Comparison of ENCODE assay signal across 9 mouse cellular contexts in genomic region chr10:78787566-78788087, GRCm38 (mm10). TPM values are rescaled to one million over a fixed set of nuclear protein-coding genes. Genes with fewer than 3 reads are reported as not detected.
DNase-seq lines count a peak whose midpoint lies in the region; ATAC-seq and TF ChIP-seq lines count a peak whose summit lies in the region.
"Had no signal": no experiment of that assay in that cellular context is flagged by ENCODE, and none has a peak within 500 bp of the region (broad histone marks: within the 10 kb centered on the region; RNA-seq: fewer than 3 reads in every experiment).

No protein-coding gene starts in this region.

- TF ChIP-seq CTCF in cerebellum, adult 2 months (IDR thresholded peaks at IDR 0.05; ENCODE audit: borderline replicate concordance, insufficient read depth, low read depth, low read length) = no peak

- 2% methylated on average over 22 of the region's 22 CpGs for WGBS in cerebellum, adult 2 months
- WGBS in forebrain, embryonic 13.5 days = 8% methylated on average over 22 of the region's 22 CpGs
- 6% methylated on average over 22 of the region's 22 CpGs for WGBS in heart, embryonic 14.5 days
- 4% methylated on average over 22 of the region's 22 CpGs for WGBS in kidney, embryonic 16.5 days
- 2% methylated on average over 22 of the region's 22 CpGs for WGBS in limb, embryonic 13.5 days
- 5% methylated on average over 22 of the region's 22 CpGs for WGBS in midbrain, embryonic 16.5 days

- no peaks in the 10 kb centered on the region for H3K27me3 ChIP-seq in cerebellum, adult 2 months (ENCODE audit: control insufficient read depth, insufficient read depth, low read length)
- H3K27me3 ChIP-seq in forebrain, embryonic 13.5 days = no peaks in the 10 kb centered on the region
- H3K27me3 ChIP-seq in heart, embryonic 14.5 days (ENCODE audit: control insufficient read depth, insufficient read depth, low read length) = no peaks in the 10 kb centered on the region
- no peaks in the 10 kb centered on the region for H3K27me3 ChIP-seq in kidney, embryonic 16.5 days (ENCODE audit: insufficient read depth, low read length)
- no peaks in the 10 kb centered on the region for H3K27me3 ChIP-seq in limb, embryonic 13.5 days
- H3K27me3 ChIP-seq in midbrain, embryonic 16.5 days (ENCODE audit: control insufficient read depth, insufficient read depth, low read depth, low read length) = no peaks in the 10 kb centered on the region

- H3K4me1 ChIP-seq in cerebellum, adult 2 months (ENCODE audit: control insufficient read depth, insufficient read depth, low read length) = no peaks in the 10 kb centered on the region
- H3K4me1 ChIP-seq in forebrain, embryonic 13.5 days = peaks cover 7% of the 10 kb centered on the region; the same call in 1 of the 2 replicates
- H3K4me1 ChIP-seq in heart, embryonic 14.5 days (ENCODE audit: control insufficient read depth in 2 of 2, insufficient read depth in 2 of 2, low read length in 2 of 2) = peaks cover 0 to 2% of the 10 kb centered on the region in 2 experiments; a peak in 2 of 4 replicates
- H3K4me1 ChIP-seq in kidney, embryonic 16.5 days (ENCODE audit: insufficient read depth, low read length) = peaks cover 11% of the 10 kb centered on the region; the same call in 1 of the 2 replicates
- peaks cover 8% of the 10 kb centered on the region for H3K4me1 ChIP-seq in limb, embryonic 13.5 days
- H3K4me1 ChIP-seq in midbrain, embryonic 16.5 days (ENCODE audit: control insufficient read depth, insufficient read depth, low read length) = peaks cover 8% of the 10 kb centered on the region

- H3K9me3 ChIP-seq in forebrain, embryonic 13.5 days (replicated peaks) = no peaks in the 10 kb centered on the region
- no peaks in the 10 kb centered on the region for H3K9me3 ChIP-seq in heart, embryonic 14.5 days (ENCODE audit: control insufficient read depth, low read length)
- no peaks in the 10 kb centered on the region for H3K9me3 ChIP-seq in kidney, embryonic 16.5 days (ENCODE audit: low read length)
- H3K9me3 ChIP-seq in limb, embryonic 13.5 days = no peaks in the 10 kb centered on the region
- H3K9me3 ChIP-seq in midbrain, embryonic 16.5 days (replicated peaks; ENCODE audit: control insufficient read depth, low read length, poor library complexity, severe bottlenecking) = no peaks in the 10 kb centered on the region

- H3K9ac ChIP-seq in forebrain, embryonic 13.5 days = peak overlapping the region; percentile 73
- peak overlapping the region; percentile 69 for H3K9ac ChIP-seq in heart, embryonic 14.5 days (ENCODE audit: low read length)
- H3K9ac ChIP-seq in kidney, embryonic 16.5 days (replicated peaks; ENCODE audit: low read length) = peak overlapping the region; percentile 66
- H3K9ac ChIP-seq in limb, embryonic 13.5 days = peak overlapping the region; percentile 71
- peak overlapping the region; percentile 88 for H3K9ac ChIP-seq in midbrain, embryonic 16.5 days (ENCODE audit: low read depth, low read length)

- peak; percentile 97 for ATAC-seq in forebrain, embryonic 13.5 days
- peak; percentile 77 for ATAC-seq in heart, embryonic 14.5 days (ENCODE audit: insufficient number of reproducible peaks, insufficient read depth, low FRiP score, low read depth)
- ATAC-seq in kidney, embryonic 16.5 days (ENCODE audit: low FRiP score, low TSS enrichment) = peak; percentile 96
- ATAC-seq in limb, embryonic 13.5 days (ENCODE audit: low FRiP score, low read depth) = peak; percentile 94
- peak; percentile 98 for ATAC-seq in midbrain, embryonic 16.5 days

- H3K36me3 ChIP-seq in forebrain, embryonic 13.5 days (ENCODE audit: poor library complexity, severe bottlenecking) = no peaks in the 10 kb centered on the region
- no peaks in the 10 kb centered on the region for H3K36me3 ChIP-seq in heart, embryonic 14.5 days (ENCODE audit: control insufficient read depth, insufficient read depth, low read length)
- H3K36me3 ChIP-seq in kidney, embryonic 16.5 days (ENCODE audit: insufficient read depth, low read length) = no peaks in the 10 kb centered on the region
- no peaks in the 10 kb centered on the region for H3K36me3 ChIP-seq in limb, embryonic 13.5 days
- no peaks in the 10 kb centered on the region for H3K36me3 ChIP-seq in midbrain, embryonic 16.5 days (ENCODE audit: control insufficient read depth, insufficient read depth, low read length)

- H3K4me3 ChIP-seq in cerebellum, adult 2 months (replicated peaks; ENCODE audit: insufficient read depth, low read depth, low read length) = peak overlapping the region; percentile 92
- H3K4me3 ChIP-seq in forebrain, embryonic 13.5 days = peak overlapping the region; percentile 46
- peak overlapping the region; percentile 42 to 54 for H3K4me3 ChIP-seq in heart, embryonic 14.5 days (ENCODE audit: control insufficient read depth in 1 of 2, insufficient read depth in 1 of 2, low read depth in 1 of 2, low read length in 2 of 2)
- peak overlapping the region; percentile 53 for H3K4me3 ChIP-seq in kidney, embryonic 16.5 days (ENCODE audit: low read length)
- H3K4me3 ChIP-seq in limb, embryonic 13.5 days = peak overlapping the region; percentile 55
- H3K4me3 ChIP-seq in midbrain, embryonic 16.5 days (ENCODE audit: low read depth, low read length) = peak overlapping the region; percentile 65

- peak; percentile 77 for TF ChIP-seq POLR2A in cerebellum, adult 2 months (IDR thresholded peaks at IDR 0.05; ENCODE audit: borderline replicate concordance, insufficient read depth, low read length)

- peak overlapping the region; percentile 81 for H3K27ac ChIP-seq in cerebellum, adult 2 months (ENCODE audit: insufficient read depth, low read length)
- peak overlapping the region; percentile 76 for H3K27ac ChIP-seq in forebrain, embryonic 13.5 days
- H3K27ac ChIP-seq in heart, embryonic 14.5 days (replicated peaks in 1 of 2; ENCODE audit: control insufficient read depth in 1 of 2, insufficient read depth in 1 of 2, low read depth in 2 of 2, low read length in 2 of 2) = no peak overlapping the region
- 0 out of 2 replicates have a peak overlapping the region, but pooled peaks have one; percentile 36 for H3K27ac ChIP-seq in kidney, embryonic 16.5 days (ENCODE audit: low read length)
- peak overlapping the region; percentile 52; the same call in 1 of the 2 replicates for H3K27ac ChIP-seq in limb, embryonic 13.5 days
- H3K27ac ChIP-seq in midbrain, embryonic 16.5 days (ENCODE audit: low read length) = peak overlapping the region; percentile 90

- peak; percentile 89 to 94 for DNase-seq in cerebellum, adult 2 months
- peak; percentile 95 for DNase-seq in telencephalon, adult 2 months (ENCODE audit: low read depth, low spot score)
- DNase-seq in T-cell, adult 2 months (ENCODE audit: low spot score) = no peak

- peak overlapping the region; percentile 65 for H3K4me2 ChIP-seq in forebrain, embryonic 13.5 days
- H3K4me2 ChIP-seq in heart, embryonic 14.5 days (ENCODE audit: low read length) = peak overlapping the region; percentile 68
- peak overlapping the region; percentile 81 for H3K4me2 ChIP-seq in kidney, embryonic 16.5 days (replicated peaks; ENCODE audit: low read depth, low read length)
- H3K4me2 ChIP-seq in limb, embryonic 13.5 days (replicated peaks) = peak overlapping the region; percentile 71
- H3K4me2 ChIP-seq in midbrain, embryonic 16.5 days (ENCODE audit: low read length) = peak overlapping the region; percentile 77

RNA-seq across cellular contexts. Expression of gene Slc1a6, which starts 7.3 kb away (rescaled TPM):
- 154 and 167 TPM in 2 replicates for polyA plus RNA-seq in cerebellum, adult 2 months (2012; rRNA removed)
- 1.2 and 2.2 TPM in 2 replicates for polyA plus RNA-seq in forebrain, embryonic 13.5 days (2015; fragmentation: Nextera tagmentation; extraction: Ambion mirVana)
- polyA plus RNA-seq in heart, embryonic 14.5 days (2014; fragmentation: Nextera tagmentation; extraction: Ambion mirVana) = 0.12 and 0.16 TPM in 2 replicates
- 0.67 and 0.69 TPM in 2 replicates for polyA plus RNA-seq in kidney, embryonic 16.5 days (2015; fragmentation: Nextera tagmentation; extraction: Ambion mirVana)
- 2.3 and 3.0 TPM in 2 replicates for polyA plus RNA-seq in limb, embryonic 13.5 days (2015; fragmentation: Nextera tagmentation; extraction: Ambion mirVana)
- polyA plus RNA-seq in midbrain, embryonic 16.5 days (2015; fragmentation: Nextera tagmentation; extraction: Ambion mirVana) = 16.8 and 23.9 TPM in 2 replicates

RNA-seq across cellular contexts. Expression of gene Ccdc105, which starts 34.8 kb away (rescaled TPM):
- polyA plus RNA-seq in cerebellum, adult 2 months (2012; rRNA removed) = 0.27 and 0.33 TPM in 2 replicates
- 0.13 and 0.21 TPM in 2 replicates for polyA plus RNA-seq in forebrain, embryonic 13.5 days (2015; fragmentation: Nextera tagmentation; extraction: Ambion mirVana)
- not detected in 2 replicates for polyA plus RNA-seq in heart, embryonic 14.5 days (2014; fragmentation: Nextera tagmentation; extraction: Ambion mirVana)
- polyA plus RNA-seq in kidney, embryonic 16.5 days (2015; fragmentation: Nextera tagmentation; extraction: Ambion mirVana) = not detected in 2 replicates
- polyA plus RNA-seq in limb, embryonic 13.5 days (2015; fragmentation: Nextera tagmentation; extraction: Ambion mirVana) = 0.19 and 0.32 TPM in 2 replicates
- 0.32 and 0.65 TPM in 2 replicates for polyA plus RNA-seq in midbrain, embryonic 16.5 days (2015; fragmentation: Nextera tagmentation; extraction: Ambion mirVana)
- polyA plus RNA-seq: large intestine, adult 2 months had no signal

Comparison
In these comparisons a context has a peak if more than half of its experiments do, and no peak if none do; other contexts are left out.
1. H3K27ac ChIP-seq: peak in cerebellum, adult 2 months (single experiment), forebrain, embryonic 13.5 days (single experiment), kidney, embryonic 16.5 days (single experiment), limb, embryonic 13.5 days (single experiment) and midbrain, embryonic 16.5 days (single experiment); none in heart, embryonic 14.5 days (0 of 2).
2. Peak in every context shown above with its lines, with median percentiles within 50 percentile points of each other: H3K4me3 ChIP-seq, ATAC-seq, H3K4me2 ChIP-seq and H3K9ac ChIP-seq.